Mouse (Mus musculus): ENCODE results near the gene B3gnt7.

Gene B3gnt7

GRCm38 (mm10) chr1:86302532-86302931, at the start of gene B3gnt7:
Gene B3gnt7 (plus strand): TSS chr1:86302832.
- DNase-seq (ENCODE audit: low spot score in 2 of 2): no peak

- DNase-seq (ENCODE audit: low spot score in 2 of 2): no peak
Observed at GRCm38 (mm10) chr1:86253410-86253809, 49.2 kb upstream of the B3gnt7 start.

- no peak for DNase-seq (ENCODE audit: low spot score in 2 of 2)
Observed at GRCm38 (mm10) chr1:86256311-86256710, 46.3 kb upstream of the B3gnt7 start.

GRCm38 (mm10) chr1:86257228-86257627, 45.4 kb upstream of the B3gnt7 start:
- DNase-seq (ENCODE audit: low spot score in 2 of 2): no peak

- no peak for DNase-seq (ENCODE audit: low spot score in 2 of 2)
Observed at GRCm38 (mm10) chr1:86258171-86258824, 44.3 kb upstream of the B3gnt7 start.

- DNase-seq (ENCODE audit: low spot score in 2 of 2): peak in 1 of 2 experiments; percentile 43
Observed at GRCm38 (mm10) chr1:86263564-86264339, 38.9 kb upstream of the B3gnt7 start.

- no peak for DNase-seq (ENCODE audit: low spot score in 2 of 2)
Observed at GRCm38 (mm10) chr1:86265060-86265459, 37.6 kb upstream of the B3gnt7 start.

- DNase-seq (ENCODE audit: low spot score in 2 of 2): no peak
Observed at GRCm38 (mm10) chr1:86268492-86269189, 34.0 kb upstream of the B3gnt7 start.

GRCm38 (mm10) chr1:86269190-86269508, 33.5 kb upstream of the B3gnt7 start:
- DNase-seq (ENCODE audit: low spot score in 2 of 2): no peak

GRCm38 (mm10) chr1:86271707-86272106, 30.9 kb upstream of the B3gnt7 start:
- DNase-seq (ENCODE audit: low spot score in 2 of 2): no peak

- DNase-seq (ENCODE audit: low spot score in 2 of 2): no peak
Observed at GRCm38 (mm10) chr1:86277055-86277454, 25.6 kb upstream of the B3gnt7 start.

- peak; percentile 48 to 50 for DNase-seq (ENCODE audit: low spot score in 2 of 2)
Observed at GRCm38 (mm10) chr1:86281781-86282536, 20.7 kb upstream of the B3gnt7 start.

GRCm38 (mm10) chr1:86284101-86284500, 18.5 kb upstream of the B3gnt7 start:
- DNase-seq (ENCODE audit: low spot score in 2 of 2): no peak

- DNase-seq (ENCODE audit: low spot score in 2 of 2): no peak
Observed at GRCm38 (mm10) chr1:86285295-86285694, 17.3 kb upstream of the B3gnt7 start.

GRCm38 (mm10) chr1:86287473-86287872, 15.2 kb upstream of the B3gnt7 start:
- no peak for DNase-seq (ENCODE audit: low spot score in 2 of 2)

GRCm38 (mm10) chr1:86290452-86290851, 12.2 kb upstream of the B3gnt7 start:
- no peak for DNase-seq (ENCODE audit: low spot score in 2 of 2)

- no peak for DNase-seq (ENCODE audit: low spot score in 2 of 2)
Observed at GRCm38 (mm10) chr1:86293091-86293490, 9.5 kb upstream of the B3gnt7 start.

GRCm38 (mm10) chr1:86293868-86294267, 8.8 kb upstream of the B3gnt7 start:
- DNase-seq (ENCODE audit: low spot score in 2 of 2): no peak

GRCm38 (mm10) chr1:86294472-86294871, 8.2 kb upstream of the B3gnt7 start:
- DNase-seq (ENCODE audit: low spot score in 2 of 2): peak; percentile 65 to 78

GRCm38 (mm10) chr1:86300093-86300492, 2.5 kb upstream of the B3gnt7 start:
- no peak for DNase-seq (ENCODE audit: low spot score in 2 of 2)

- no peak for DNase-seq (ENCODE audit: low spot score in 2 of 2)
Observed at GRCm38 (mm10) chr1:86300731-86301130, 1.9 kb upstream of the B3gnt7 start.
